Mouse (Mus musculus) MEL (cell line): ENCODE results near the gene Thsd4. TPM values are rescaled to one million over a fixed set of nuclear protein-coding genes. Genes with fewer than 3 reads are reported as not detected.

Experiments
- DNase-seq: peaks from one replicate; pipeline ENCODE4 v3.0.0; 2011; ENCODE audit warnings: low read depth, low spot score
- H3K27ac ChIP-seq: 2 replicates; pipeline ENCODE4 v1.5.1; 2012; ENCODE audit warnings: low read depth, mild to moderate bottlenecking, control low read depth, low read length, moderate library complexity; ENCODE audit not compliant: control insufficient read depth
- H3K27me3 ChIP-seq, 2 experiments: fragments of 150-350 bp in 1 of 2; sonication (generic) in 1 of 2; 2 replicates each; pipeline ENCODE4 v1.6.1; 2012; ENCODE audit warnings: low read length in 2 of 2, mild to moderate bottlenecking in 2 of 2, improper control_type of control experiment in 1 of 2, moderate library complexity in 1 of 2; ENCODE audit not compliant: insufficient read depth in 2 of 2, control insufficient read depth in 1 of 2
- H3K36me3 ChIP-seq, 2 experiments: 2 replicates each; pipeline ENCODE4 v1.6.1; 2012 to 2014; ENCODE audit warnings: low read length in 2 of 2, improper control_type of control experiment in 1 of 2, inconsistent platforms in 1 of 2, mild to moderate bottlenecking in 1 of 2; ENCODE audit not compliant: insufficient read depth in 2 of 2, control insufficient read depth in 1 of 2
- H3K4me1 ChIP-seq, 2 experiments: fragments of 150-350 bp in 1 of 2; sonication (generic) in 1 of 2; 2 replicates each; pipeline ENCODE4 v1.6.1; 2012; ENCODE audit warnings: low read length in 2 of 2, improper control_type of control experiment in 1 of 2, mild to moderate bottlenecking in 1 of 2; ENCODE audit not compliant: insufficient read depth in 2 of 2, control insufficient read depth in 1 of 2
- H3K4me3 ChIP-seq, 2 experiments: fragments of 150-350 bp in 1 of 2; sonication (generic) in 1 of 2; 2 replicates each; pipeline ENCODE4 v1.5.1; 2012; ENCODE audit warnings: low read depth in 2 of 2, low read length in 2 of 2, mild to moderate bottlenecking in 2 of 2, moderate library complexity in 2 of 2, control low read depth in 1 of 2, improper control_type of control experiment in 1 of 2; ENCODE audit not compliant: control insufficient read depth in 1 of 2, insufficient read depth in 1 of 2
- H3K79me2 ChIP-seq: 2 replicates; pipeline ENCODE4 v1.6.1; 2012; ENCODE audit warnings: mild to moderate bottlenecking, low read length, moderate library complexity; ENCODE audit not compliant: control insufficient read depth, poor library complexity, insufficient read depth
- H3K9ac ChIP-seq: 2 replicates; pipeline ENCODE4 v1.6.1; 2012; ENCODE audit warnings: low read depth, mild to moderate bottlenecking, control low read depth, low read length, moderate library complexity; ENCODE audit not compliant: control insufficient read depth, poor library complexity, severe bottlenecking
- H3K9me3 ChIP-seq: fragments of 150-350 bp; sonication (generic); replicated peaks from 2 replicates; pipeline ENCODE4 v1.6.1; 2012; ENCODE audit warnings: mild to moderate bottlenecking, low read length, improper control_type of control experiment, moderate library complexity; ENCODE audit not compliant: insufficient read depth
- BHLHE40 ChIP-seq: IDR thresholded peaks from 2 replicates; pipeline ENCODE4 v1.6.1; 2012; ENCODE audit warnings: low read depth, mild to moderate bottlenecking, inconsistent platforms, low read length, improper control_type of control experiment, borderline replicate concordance
- CHD1 ChIP-seq: IDR thresholded peaks from 2 replicates; pipeline ENCODE4 v1.6.1; 2012; ENCODE audit warnings: low read depth, mild to moderate bottlenecking, inconsistent platforms, low read length, improper control_type of control experiment
- ELF1 ChIP-seq: IDR thresholded peaks from 2 replicates; pipeline ENCODE4 v1.6.1; 2014; ENCODE audit warnings: low read depth, mild to moderate bottlenecking, inconsistent platforms, low read length, improper control_type of control experiment, moderate library complexity
- ETS1 ChIP-seq: IDR thresholded peaks from 2 replicates; pipeline ENCODE4 v1.6.1; 2012; ENCODE audit warnings: low read depth, mild to moderate bottlenecking, inconsistent platforms, low read length, improper control_type of control experiment, moderate library complexity
- GABPA ChIP-seq: IDR thresholded peaks from 2 replicates; pipeline ENCODE4 v1.6.1; 2012; ENCODE audit warnings: low read depth, mild to moderate bottlenecking, inconsistent platforms, low read length, improper control_type of control experiment, moderate library complexity
- GATA1 ChIP-seq: IDR thresholded peaks from 2 replicates; pipeline ENCODE4 v1.6.1; 2011; ENCODE audit warnings: low read depth, low read length, improper control_type of control experiment
- HCFC1 ChIP-seq: IDR thresholded peaks from 2 replicates; pipeline ENCODE4 v1.6.1; 2012; ENCODE audit warnings: low read depth, mild to moderate bottlenecking, inconsistent platforms, low read length, improper control_type of control experiment, moderate library complexity
- KAT2A ChIP-seq: conservative IDR thresholded peaks from 2 replicates; pipeline ENCODE4 v1.6.1; 2012; ENCODE audit warnings: low read depth, low read length, improper control_type of control experiment, inconsistent platforms
- MAFK ChIP-seq: IDR thresholded peaks from 2 replicates; pipeline ENCODE4 v1.6.1; 2011; ENCODE audit warnings: low read depth, mild to moderate bottlenecking, low read length, improper control_type of control experiment, borderline replicate concordance
- MAX ChIP-seq: IDR thresholded peaks from 2 replicates; pipeline ENCODE4 v1.6.1; 2011; ENCODE audit warnings: low read length, improper control_type of control experiment
- MAZ ChIP-seq: IDR thresholded peaks from 2 replicates; pipeline ENCODE4 v1.6.1; 2012; ENCODE audit warnings: low read depth, mild to moderate bottlenecking, inconsistent platforms, low read length, improper control_type of control experiment
- MEF2A ChIP-seq: IDR thresholded peaks from 2 replicates; pipeline ENCODE4 v1.6.1; 2014; ENCODE audit warnings: low read depth, mild to moderate bottlenecking, inconsistent platforms, low read length, improper control_type of control experiment; ENCODE audit not compliant: poor library complexity, insufficient replicate concordance, severe bottlenecking; ENCODE audit errors: extremely low read depth
- MXI1 ChIP-seq: IDR thresholded peaks from 2 replicates; pipeline ENCODE4 v1.6.1; 2011; ENCODE audit warnings: mild to moderate bottlenecking, low read depth, low read length, improper control_type of control experiment
- MYB ChIP-seq: IDR thresholded peaks from 2 replicates; pipeline ENCODE4 v1.6.1; 2011; ENCODE audit warnings: mild to moderate bottlenecking, low read depth, low read length, improper control_type of control experiment
- MYC ChIP-seq: IDR thresholded peaks from 2 replicates; pipeline ENCODE4 v1.6.1; 2011; ENCODE audit warnings: low read depth, mild to moderate bottlenecking, low read length, improper control_type of control experiment, moderate library complexity
- NELFE ChIP-seq: IDR thresholded peaks from 2 replicates; pipeline ENCODE4 v1.6.1; 2011; ENCODE audit warnings: low read depth, low read length, improper control_type of control experiment
- RAD21 ChIP-seq: IDR thresholded peaks from 2 replicates; pipeline ENCODE4 v1.6.1; 2011; ENCODE audit warnings: mild to moderate bottlenecking, low read depth, low read length, improper control_type of control experiment
- SIN3A ChIP-seq: IDR thresholded peaks from 2 replicates; pipeline ENCODE4 v1.6.1; 2012; ENCODE audit warnings: low read length, improper control_type of control experiment, inconsistent platforms
- SMC3 ChIP-seq: IDR thresholded peaks from 2 replicates; pipeline ENCODE4 v1.6.1; 2011; ENCODE audit warnings: low read depth, low read length, improper control_type of control experiment
- TAL1 ChIP-seq: IDR thresholded peaks from 2 replicates; pipeline ENCODE4 v1.6.1; 2012; ENCODE audit warnings: mild to moderate bottlenecking, inconsistent platforms, low read length, moderate library complexity, mixed read lengths
- TCF12 ChIP-seq: IDR thresholded peaks from 2 replicates; pipeline ENCODE4 v1.6.1; 2014; ENCODE audit warnings: low read depth, mild to moderate bottlenecking, inconsistent platforms, low read length, improper control_type of control experiment, moderate library complexity
- UBTF ChIP-seq: IDR thresholded peaks from 2 replicates; pipeline ENCODE4 v1.6.1; 2012; ENCODE audit warnings: low read depth, mild to moderate bottlenecking, inconsistent platforms, low read length, improper control_type of control experiment, moderate library complexity, borderline replicate concordance; ENCODE audit not compliant: insufficient read depth
- USF1 ChIP-seq: IDR thresholded peaks from 2 replicates; pipeline ENCODE4 v1.6.1; 2014; ENCODE audit warnings: low read depth, mild to moderate bottlenecking, inconsistent platforms, low read length, improper control_type of control experiment, moderate library complexity
- USF2 ChIP-seq, 2 experiments: IDR thresholded peaks; 2 replicates each; pipeline ENCODE4 v1.6.1; 2011 to 2012; ENCODE audit warnings: improper control_type of control experiment in 2 of 2, low read length in 2 of 2, borderline replicate concordance in 1 of 2, inconsistent platforms in 1 of 2, low read depth in 1 of 2, mild to moderate bottlenecking in 1 of 2; ENCODE audit not compliant: insufficient read depth in 1 of 2
- ZC3H11A ChIP-seq: IDR thresholded peaks from 2 replicates; pipeline ENCODE4 v1.6.1; 2012; ENCODE audit warnings: low read depth, mild to moderate bottlenecking, inconsistent platforms, low read length, improper control_type of control experiment
- ZMIZ1 ChIP-seq: IDR thresholded peaks from 2 replicates; pipeline ENCODE4 v1.6.1; 2012; ENCODE audit warnings: low read depth, mild to moderate bottlenecking, inconsistent platforms, low read length, improper control_type of control experiment, moderate library complexity
- ZNF384 ChIP-seq: IDR thresholded peaks from 2 replicates; pipeline ENCODE4 v1.6.1; 2012; ENCODE audit warnings: low read depth, mild to moderate bottlenecking, inconsistent platforms, low read length, improper control_type of control experiment
- polyA plus RNA-seq, 2 experiments: library from polyadenylated mRNA; stranded (reverse) in 1 of 2; unstranded in 1 of 2; fragments of >175 nt in 1 of 2; fragments of >200 nt in 1 of 2; gene quantifications; 2 replicates each; pipeline versions ENCODE4 v1.2.1 to v1.2.4; 2012; ENCODE audit warnings: low replicate concordance in 2 of 2, low read depth in 1 of 2; ENCODE audit not compliant: insufficient read length in 2 of 2, insufficient read depth in 1 of 2, missing spikeins in 1 of 2
- total RNA-seq: library from RNA; depleted of rRNA; stranded (reverse); fragments of 300-350 nt; gene quantifications from 2 replicates; pipeline ENCODE4 v1.2.3, GENCODE M21; 2012

Thsd4 gene
- total and polyA plus RNA-seq, 3 experiments: 0.08 TPM; not detected in 1

- TF ChIP-seq CHD1 (no peak), MYB (no peak), SMC3 (no peak), TCF12 (no peak), MXI1 (no peak), ZNF384 (no peak), ZMIZ1 (no peak), ETS1 (no peak), ELF1 (no peak), ZC3H11A (no peak), MAX (no peak), MAFK (no peak)
These were observed 334.4 kb downstream of the Thsd4 start for GRCm38 (mm10) chr9:60187437-60187836.

DNA sequence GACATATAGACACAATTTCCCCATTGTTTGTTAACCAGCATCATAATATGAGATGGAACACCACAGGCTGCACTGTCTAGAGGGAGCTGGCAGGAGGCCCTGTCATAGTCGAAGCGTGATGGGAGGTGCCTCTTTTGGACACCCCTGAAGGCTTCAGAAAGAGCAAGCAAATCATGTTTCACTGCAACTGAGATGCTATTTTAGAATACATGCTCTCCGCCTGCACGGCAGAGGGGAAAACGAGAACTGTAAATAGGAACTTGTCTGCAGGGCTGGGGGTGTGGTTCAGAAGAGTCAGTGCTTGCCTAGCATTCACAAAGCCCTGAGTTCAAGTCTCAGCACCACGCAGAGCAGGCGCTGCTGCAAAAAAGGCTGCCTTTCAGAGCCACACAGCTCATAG lies 334.9 kb downstream of the Thsd4 start:
- no peaks in the 10 kb centered on the region for H3K36me3 ChIP-seq
- H3K4me1 ChIP-seq: no peaks in the 10 kb centered on the region
- H3K4me3 ChIP-seq: no peak overlapping the region
- no peaks in the 10 kb centered on the region for H3K27me3 ChIP-seq
- no peaks in the 10 kb centered on the region for H3K9me3 ChIP-seq
- no peak overlapping the region for H3K9ac ChIP-seq
- no peak for DNase-seq
- no peaks in the 10 kb centered on the region for H3K79me2 ChIP-seq
- H3K27ac ChIP-seq: no peak overlapping the region
- no peak for TF ChIP-seq MAX
- TF ChIP-seq MYC: no peak
- no peak for TF ChIP-seq SIN3A
- TF ChIP-seq MYB: no peak
- TF ChIP-seq HCFC1: no peak
- no peak for TF ChIP-seq ETS1
- no peak for TF ChIP-seq MAZ

More at GRCm38 (mm10) chr9:60187437-60187836, 334.4 kb downstream of the Thsd4 start:
- no peak for DNase-seq
- Histone ChIP-seq H3K27ac (no peak overlapping the region), H3K27me3 (no peaks in the 10 kb centered on the region), H3K79me2 (no peaks in the 10 kb centered on the region), H3K4me1 (no peaks in the 10 kb centered on the region), H3K4me3 (no peak overlapping the region), H3K9ac (no peak overlapping the region), H3K9me3 (no peaks in the 10 kb centered on the region), H3K36me3 (no peaks in the 10 kb centered on the region)

DNA sequence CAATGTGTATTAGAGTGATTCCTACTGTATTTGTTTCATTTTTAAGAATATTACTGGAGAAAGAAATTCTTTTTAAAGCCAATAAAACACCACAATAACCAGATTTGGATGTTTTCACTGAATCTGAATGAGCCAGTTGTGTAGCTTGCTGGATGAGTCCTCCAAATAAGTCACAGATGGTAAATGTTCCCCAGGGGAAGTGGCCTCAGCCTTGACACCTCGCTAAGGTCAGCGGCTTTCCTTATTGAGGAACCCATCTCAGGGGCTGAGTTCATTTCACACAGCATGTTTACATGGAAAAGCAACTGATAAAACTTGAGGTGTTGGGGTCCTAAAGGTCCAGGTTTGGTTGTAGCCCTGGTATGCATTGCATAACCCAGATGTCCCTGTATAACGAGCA lies 337.8 kb downstream of the Thsd4 start:
- no peak overlapping the region for H3K4me3 ChIP-seq
- H3K9me3 ChIP-seq: no peaks in the 10 kb centered on the region
- no peaks in the 10 kb centered on the region for H3K27me3 ChIP-seq
- no peaks in the 10 kb centered on the region for H3K4me1 ChIP-seq
- DNase-seq: no peak
- no peaks in the 10 kb centered on the region for H3K79me2 ChIP-seq
- H3K36me3 ChIP-seq: no peaks in the 10 kb centered on the region
- no peak overlapping the region for H3K9ac ChIP-seq
- no peak overlapping the region for H3K27ac ChIP-seq
- TF ChIP-seq HCFC1 (no peak), BHLHE40 (no peak), USF2 (IDR thresholded peaks at IDR 0.05; ENCODE audit: borderline replicate concordance in 1 of 2, insufficient read depth in 1 of 2, low read depth in 1 of 2, low read length in 2 of 2) (no peak), GABPA (no peak), RAD21 (no peak), GATA1 (no peak), UBTF (no peak), TAL1 (no peak), MEF2A (no peak), ZMIZ1 (no peak), KAT2A (no peak), ZC3H11A (no peak), MAX (no peak), NELFE (no peak), MAFK (no peak), ZNF384 (no peak), USF1 (no peak)
